Mouse (Mus musculus) liver, embryonic 13.5 days (tissue): ENCODE measurements around the gene Ctnna2. TPM values are rescaled to one million over a fixed set of nuclear protein-coding genes. Genes with fewer than 3 reads are reported as not detected.

Experiments
- ATAC-seq: fragments of 200-750 bp; cut with Nextera tagmentation; 2 replicates; pipeline ENCODE4 v1.8.0; 2017; ENCODE audit warnings: low read depth, mild to moderate bottlenecking, moderate number of reproducible peaks, moderate library complexity
- DNase-seq: peaks from one replicate; pipeline ENCODE4 v3.0.0; 2022
- H3K27ac ChIP-seq: fragments of 300-500 bp; sonication (generic); 2 replicates; pipeline ENCODE4 v1.5.1; 2015; ENCODE audit warnings: moderate library complexity, mild to moderate bottlenecking, inconsistent platforms
- H3K27me3 ChIP-seq: fragments of 300-500 bp; sonication (generic); 2 replicates; pipeline ENCODE4 v1.6.1; 2015; ENCODE audit warnings: mild to moderate bottlenecking, inconsistent platforms
- H3K36me3 ChIP-seq: fragments of 300-500 bp; sonication (generic); 2 replicates; pipeline ENCODE4 v1.6.1; 2015; ENCODE audit warnings: mild to moderate bottlenecking, inconsistent platforms
- H3K4me1 ChIP-seq: fragments of 300-500 bp; sonication (generic); replicated peaks from 2 replicates; pipeline ENCODE4 v1.6.1; 2015; ENCODE audit warnings: inconsistent platforms
- H3K4me2 ChIP-seq: fragments of 300-500 bp; sonication (generic); 2 replicates; pipeline ENCODE4 v1.6.1; 2015; ENCODE audit warnings: inconsistent platforms, mild to moderate bottlenecking, moderate library complexity
- H3K4me3 ChIP-seq: fragments of 300-500 bp; sonication (generic); replicated peaks from 2 replicates; pipeline ENCODE4 v1.5.1; 2015; ENCODE audit warnings: mild to moderate bottlenecking, inconsistent platforms
- H3K9ac ChIP-seq: fragments of 300-500 bp; sonication (generic); 2 replicates; pipeline ENCODE4 v1.6.1; 2015; ENCODE audit warnings: mild to moderate bottlenecking, inconsistent platforms
- H3K9me3 ChIP-seq: fragments of 300-500 bp; sonication (generic); replicated peaks from 2 replicates; pipeline ENCODE4 v1.6.1; 2016; ENCODE audit warnings: inconsistent platforms
- WGBS: fragments of 180-500 bp; shearing (Covaris S2); methylation state at CpG from one replicate; pipeline ENCODE4 v1.1.7; 2015; ENCODE audit not compliant: insufficient replicate concordance; 5-methylcytosine and 5-hydroxymethylcytosine counted together
- polyA plus RNA-seq: library from polyadenylated mRNA; unstranded; fragments of >200 nt; fragmentation: Nextera tagmentation; extraction: Ambion mirVana; gene quantifications from 2 replicates; pipeline ENCODE4 v1.2.1, GENCODE M21; 2015

Ctnna2 gene
- polyA plus RNA-seq, 1 experiment from 2014 or later: 0.30 TPM

DNA sequence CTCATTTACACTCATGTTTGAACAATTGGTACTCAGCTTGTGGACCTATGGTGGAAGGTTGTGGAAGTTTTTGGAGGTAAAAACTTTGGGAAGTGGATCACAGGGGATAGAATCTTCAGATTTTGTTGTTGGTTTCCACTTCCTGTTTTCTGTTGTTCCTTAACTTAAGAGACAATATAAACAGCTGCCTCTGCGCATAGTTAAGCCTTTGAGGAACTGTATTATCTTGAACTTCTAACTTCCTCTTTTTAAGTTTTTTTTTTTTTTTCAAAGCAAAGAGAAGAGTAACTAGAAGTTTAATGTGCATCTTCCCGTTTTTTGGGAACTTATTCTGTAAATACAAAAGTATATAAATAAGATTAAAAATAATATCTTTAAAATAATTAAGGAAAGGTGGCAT is 644.0 kb downstream of the Ctnna2 start:
- ATAC-seq: no peak
- no peak overlapping the region for H3K4me2 ChIP-seq
- no peak overlapping the region for H3K4me3 ChIP-seq
- no peak overlapping the region for H3K27ac ChIP-seq
- H3K4me1 ChIP-seq: no peaks in the 10 kb centered on the region
- 16% methylated on average over 2 of the region's 2 CpGs for WGBS
- H3K9ac ChIP-seq: no peak overlapping the region
- no peaks in the 10 kb centered on the region for H3K27me3 ChIP-seq
- no peaks in the 10 kb centered on the region for H3K9me3 ChIP-seq
- H3K36me3 ChIP-seq: no peaks in the 10 kb centered on the region
- no peak for DNase-seq

DNA sequence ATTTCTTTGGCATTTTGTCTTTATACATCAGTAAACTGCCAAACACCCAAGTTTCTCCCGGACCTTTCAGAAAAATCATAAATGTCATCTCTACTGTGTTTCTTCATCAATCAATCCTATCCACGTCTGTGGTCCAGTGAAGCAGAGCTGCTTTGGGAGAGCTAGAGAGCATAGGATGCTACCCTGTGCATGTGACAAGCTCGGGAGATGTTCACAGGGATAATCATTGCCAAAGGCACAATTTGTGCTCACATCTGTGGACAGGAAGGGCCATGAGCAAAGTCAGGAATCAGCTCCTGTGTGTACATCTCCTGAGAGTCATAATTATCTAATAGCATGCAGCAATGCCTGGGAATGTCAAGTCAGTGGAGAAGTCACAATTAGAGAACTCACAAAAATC is 654.8 kb downstream of the Ctnna2 start:
- WGBS: 60% methylated on average over 3 of the region's 3 CpGs
- ATAC-seq: no peak
- Histone ChIP-seq H3K9ac (no peak overlapping the region), H3K4me1 (no peaks in the 10 kb centered on the region), H3K9me3 (no peaks in the 10 kb centered on the region), H3K27ac (no peak overlapping the region), H3K4me3 (no peak overlapping the region), H3K36me3 (no peaks in the 10 kb centered on the region), H3K27me3 (no peaks in the 10 kb centered on the region), H3K4me2 (no peak overlapping the region)
- DNase-seq: no peak

DNA sequence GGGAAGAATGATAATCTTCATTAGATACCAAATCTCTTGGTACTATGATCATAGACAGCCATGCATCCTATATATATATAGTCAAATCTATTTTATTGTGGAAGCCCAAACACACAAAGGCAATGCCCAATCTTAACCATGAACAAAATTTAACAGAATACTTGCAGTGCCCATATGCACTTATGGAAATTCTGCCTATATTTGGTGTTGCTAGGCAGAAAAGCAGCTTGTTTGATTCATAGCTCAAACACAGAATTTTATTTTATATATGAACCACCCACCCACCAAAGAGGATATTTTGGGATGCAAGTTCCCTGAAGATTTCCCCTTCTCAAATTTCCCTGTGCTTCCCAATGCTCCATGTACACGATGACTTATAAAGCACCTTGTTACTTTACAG is 655.2 kb downstream of the Ctnna2 start:
- WGBS: 58% methylated on average over 1 of the region's 1 CpGs
- no peak overlapping the region for H3K9ac ChIP-seq
- no peak overlapping the region for H3K4me2 ChIP-seq
- DNase-seq (no peak), ATAC-seq (no peak)
- H3K36me3 ChIP-seq: no peaks in the 10 kb centered on the region
- H3K9me3 ChIP-seq: no peaks in the 10 kb centered on the region
- H3K4me3 ChIP-seq: no peak overlapping the region
- H3K27ac ChIP-seq: no peak overlapping the region
- no peaks in the 10 kb centered on the region for H3K4me1 ChIP-seq
- no peaks in the 10 kb centered on the region for H3K27me3 ChIP-seq

DNA sequence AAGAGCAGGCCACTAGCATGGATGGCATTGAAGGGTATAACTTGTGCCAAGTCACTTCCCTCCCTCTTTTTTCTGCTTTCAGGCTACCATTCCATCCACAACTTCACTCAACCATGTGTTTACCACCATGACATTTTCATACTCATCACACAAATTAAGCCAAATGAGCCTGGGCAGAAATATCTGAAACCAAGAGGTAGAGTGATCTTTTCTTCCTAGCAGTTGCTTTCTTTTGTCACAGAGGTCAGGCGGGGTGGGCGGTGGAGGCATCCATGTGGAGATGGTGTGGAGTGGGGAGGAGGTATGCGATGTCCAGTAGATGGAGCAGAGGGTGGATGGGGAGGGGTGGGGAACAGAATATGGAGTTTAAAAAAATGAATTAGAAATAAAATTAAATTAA is 672.7 kb downstream of the Ctnna2 start:
- no peaks in the 10 kb centered on the region for H3K27me3 ChIP-seq
- H3K4me2 ChIP-seq: no peak overlapping the region
- no peak overlapping the region for H3K9ac ChIP-seq
- no peaks in the 10 kb centered on the region for H3K4me1 ChIP-seq
- WGBS: 80% methylated on average over 3 of the region's 3 CpGs
- DNase-seq (no peak), ATAC-seq (no peak)
- no peaks in the 10 kb centered on the region for H3K36me3 ChIP-seq
- H3K27ac ChIP-seq: no peak overlapping the region
- H3K9me3 ChIP-seq: no peaks in the 10 kb centered on the region
- no peak overlapping the region for H3K4me3 ChIP-seq

DNA sequence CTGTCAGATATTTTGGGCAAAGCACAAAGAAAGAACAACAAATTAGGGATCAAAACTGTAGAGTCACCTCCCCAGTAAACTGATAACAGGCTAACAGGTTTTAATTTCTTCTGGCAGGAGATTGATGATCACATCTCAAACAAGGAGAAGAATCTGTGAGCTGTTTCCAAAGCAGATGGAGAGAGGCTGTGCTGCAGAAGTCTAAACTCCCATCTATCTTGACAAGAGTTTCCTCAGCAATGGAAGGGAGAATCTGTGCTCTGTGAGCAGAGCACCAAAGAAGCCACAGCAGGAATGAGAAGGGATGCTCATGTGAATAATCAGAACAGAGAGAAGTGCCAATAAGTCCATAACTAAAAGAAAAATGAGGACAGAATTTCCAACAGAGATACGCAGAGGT is 678.2 kb downstream of the Ctnna2 start:
- no peaks in the 10 kb centered on the region for H3K36me3 ChIP-seq
- 71% methylated on average over 1 of the region's 1 CpGs for WGBS

DNA sequence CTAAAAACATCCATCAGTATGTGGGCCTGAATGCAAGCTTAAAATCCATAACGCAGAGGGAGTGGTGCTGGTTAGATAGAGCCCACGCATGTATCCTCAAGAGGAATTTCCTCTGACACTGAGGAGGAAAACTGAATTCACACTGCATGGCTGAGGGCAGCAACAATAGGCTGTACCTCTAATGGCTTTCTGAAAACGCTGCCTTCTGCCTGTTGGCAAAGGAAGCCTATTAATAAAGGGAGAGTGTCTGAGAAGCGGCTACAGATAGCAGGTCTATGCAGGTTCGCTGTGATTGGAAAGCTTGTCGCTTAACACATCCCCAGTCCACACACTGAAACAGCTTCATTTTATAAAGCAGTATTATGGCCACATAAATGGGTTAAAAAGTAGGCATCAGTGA is 688.1 kb downstream of the Ctnna2 start:
- Histone ChIP-seq H3K27ac (no peak overlapping the region), H3K27me3 (no peaks in the 10 kb centered on the region), H3K4me2 (no peak overlapping the region), H3K4me3 (no peak overlapping the region), H3K9ac (no peak overlapping the region), H3K4me1 (no peaks in the 10 kb centered on the region), H3K36me3 (no peaks in the 10 kb centered on the region), H3K9me3 (no peaks in the 10 kb centered on the region)
- DNase-seq (no peak), ATAC-seq (no peak)
- WGBS: 59% methylated on average over 6 of the region's 6 CpGs

More for the DNA sequence above, 678.2 kb downstream of the Ctnna2 start:
- Histone ChIP-seq H3K4me2 (no peak overlapping the region), H3K27ac (no peak overlapping the region), H3K9ac (no peak overlapping the region), H3K9me3 (no peaks in the 10 kb centered on the region), H3K27me3 (no peaks in the 10 kb centered on the region), H3K4me3 (no peak overlapping the region), H3K4me1 (no peaks in the 10 kb centered on the region)
- ATAC-seq (no peak), DNase-seq (no peak)

DNA sequence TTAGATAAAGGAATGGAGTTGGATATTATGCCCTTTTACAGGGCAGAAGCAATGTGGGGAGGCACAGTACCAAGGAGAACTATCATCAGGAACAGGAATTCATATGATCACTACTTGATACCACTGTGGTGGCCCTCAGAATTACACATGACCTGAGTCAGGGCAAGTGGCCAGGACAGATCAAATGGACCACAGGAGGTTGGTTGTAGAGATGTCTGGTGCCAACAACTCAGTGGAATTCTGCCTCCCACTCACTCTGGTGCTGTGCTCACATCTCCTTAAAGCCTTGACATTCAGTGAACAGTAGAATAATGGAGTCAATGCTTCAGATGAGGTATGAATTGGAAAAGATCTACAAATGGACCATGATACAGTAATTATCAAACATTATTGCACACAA is 691.1 kb downstream of the Ctnna2 start:
- H3K9ac ChIP-seq: no peak overlapping the region
- H3K4me2 ChIP-seq: no peak overlapping the region
- no peak overlapping the region for H3K27ac ChIP-seq
- no peaks in the 10 kb centered on the region for H3K27me3 ChIP-seq
- H3K9me3 ChIP-seq: no peaks in the 10 kb centered on the region
- DNase-seq (no peak), ATAC-seq (no peak)
- H3K4me3 ChIP-seq: no peak overlapping the region
- no peaks in the 10 kb centered on the region for H3K4me1 ChIP-seq
- H3K36me3 ChIP-seq: no peaks in the 10 kb centered on the region

DNA sequence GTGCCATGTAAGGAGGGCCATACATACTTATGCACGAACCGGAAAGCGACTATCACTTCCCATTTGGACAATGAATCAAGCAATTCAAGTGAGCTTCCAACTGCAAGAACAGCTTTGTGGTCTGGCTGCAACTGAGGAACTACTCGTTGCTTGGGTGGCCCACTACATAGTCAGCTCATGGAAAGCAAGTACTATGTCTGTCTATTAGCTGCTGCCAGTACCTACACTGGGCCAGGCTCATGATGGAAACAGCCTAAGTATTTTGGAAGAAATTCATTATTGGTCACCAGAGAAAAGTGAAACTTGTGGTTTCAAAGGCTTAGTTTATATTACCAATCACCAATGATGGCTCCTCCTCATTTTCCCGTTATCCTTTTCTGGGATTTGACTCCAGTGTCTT is 693.2 kb downstream of the Ctnna2 start:
- Histone ChIP-seq H3K4me1 (no peaks in the 10 kb centered on the region), H3K4me2 (no peak overlapping the region), H3K9ac (no peak overlapping the region), H3K9me3 (no peaks in the 10 kb centered on the region), H3K27me3 (no peaks in the 10 kb centered on the region), H3K4me3 (no peak overlapping the region), H3K27ac (no peak overlapping the region), H3K36me3 (no peaks in the 10 kb centered on the region)
- WGBS: 73% methylated on average over 5 of the region's 5 CpGs
- DNase-seq (no peak), ATAC-seq (no peak)

DNA sequence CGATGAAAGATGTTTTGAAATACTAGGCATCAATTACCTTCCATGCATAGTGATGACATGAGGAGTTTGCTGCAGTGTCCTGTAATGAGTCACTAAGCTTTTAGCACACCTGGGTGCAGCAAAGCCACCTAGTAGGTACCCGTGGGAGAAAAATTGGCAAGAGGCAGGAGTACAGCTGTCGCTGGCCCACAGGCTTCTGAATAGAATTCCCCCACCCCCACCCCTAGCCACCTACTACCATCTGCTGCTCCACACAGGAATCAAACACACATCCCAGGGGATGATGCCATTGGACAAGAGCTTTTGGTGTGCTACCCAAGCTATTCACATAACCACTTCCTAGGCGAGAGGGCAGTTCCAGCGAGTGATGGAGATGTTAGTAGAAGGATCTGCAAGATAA is 700.7 kb downstream of the Ctnna2 start:
- 76% methylated on average over 5 of the region's 5 CpGs for WGBS
- DNase-seq (no peak), ATAC-seq (no peak)
- no peaks in the 10 kb centered on the region for H3K36me3 ChIP-seq
- H3K4me1 ChIP-seq: no peaks in the 10 kb centered on the region
- no peak overlapping the region for H3K9ac ChIP-seq
- H3K27me3 ChIP-seq: no peaks in the 10 kb centered on the region
- H3K4me3 ChIP-seq: no peak overlapping the region
- no peaks in the 10 kb centered on the region for H3K9me3 ChIP-seq
- H3K27ac ChIP-seq: no peak overlapping the region
- H3K4me2 ChIP-seq: no peak overlapping the region

DNA sequence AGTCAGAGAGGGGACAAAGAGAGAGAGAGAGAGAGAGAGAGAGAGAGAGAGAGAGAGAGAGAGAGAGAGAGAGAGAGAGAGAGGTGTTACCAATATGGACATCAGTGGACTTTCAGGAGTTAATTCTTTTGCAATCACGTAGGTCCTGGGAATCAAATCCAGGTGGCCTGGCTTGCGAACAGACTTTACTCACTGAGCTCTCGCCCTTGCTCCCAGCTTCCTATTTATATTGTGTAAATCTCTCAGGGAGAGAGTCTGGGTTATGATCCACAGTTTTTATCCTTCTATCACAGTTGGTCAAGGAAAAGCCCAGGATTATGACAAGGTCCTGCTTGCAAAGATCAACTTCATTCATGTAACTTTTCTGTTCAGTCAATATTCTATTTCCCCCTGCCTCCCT is 714.3 kb downstream of the Ctnna2 start:
- H3K36me3 ChIP-seq: no peaks in the 10 kb centered on the region
- no peaks in the 10 kb centered on the region for H3K9me3 ChIP-seq
- H3K27me3 ChIP-seq: no peaks in the 10 kb centered on the region
- ATAC-seq (no peak), DNase-seq (no peak)
- no peak overlapping the region for H3K4me2 ChIP-seq
- no peaks in the 10 kb centered on the region for H3K4me1 ChIP-seq
- no peak overlapping the region for H3K4me3 ChIP-seq
- H3K27ac ChIP-seq: no peak overlapping the region
- WGBS: 59% methylated on average over 3 of the region's 3 CpGs
- no peak overlapping the region for H3K9ac ChIP-seq

DNA sequence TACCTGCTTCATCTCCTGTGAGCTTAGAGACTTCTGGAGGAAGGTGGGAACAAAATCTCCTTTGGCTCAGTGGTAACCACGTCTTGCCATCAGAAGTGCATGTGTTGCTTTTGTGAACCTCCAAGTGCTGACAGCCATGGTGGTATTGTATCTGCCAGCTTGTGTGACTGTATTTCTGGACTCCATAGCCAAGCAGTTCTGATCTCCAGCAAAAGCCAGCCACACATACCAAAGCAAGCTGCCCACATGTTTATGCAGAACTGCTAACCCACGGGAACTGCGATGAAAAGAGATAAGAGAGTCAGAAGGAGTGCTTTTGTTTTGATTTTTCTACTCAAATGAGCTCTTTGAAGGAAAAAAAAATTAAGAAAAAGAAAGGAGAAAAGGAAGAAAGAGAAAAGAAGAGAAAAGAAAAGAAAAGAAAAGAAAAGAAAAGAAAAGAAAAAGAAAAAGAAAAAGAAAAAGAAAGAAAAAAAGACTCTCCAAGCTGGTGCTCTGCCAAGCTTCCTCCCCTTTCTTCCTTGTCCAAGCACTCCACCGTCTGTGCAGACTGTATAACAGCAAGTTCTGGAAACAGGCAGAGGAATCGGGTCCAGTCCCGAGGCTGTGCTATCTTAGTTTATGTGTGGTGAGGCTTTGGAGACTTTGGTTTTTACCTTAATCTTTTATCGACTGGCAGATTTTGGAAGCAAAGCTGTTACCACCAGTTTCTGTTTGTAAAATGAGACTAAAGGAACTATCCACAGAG is 722.0 kb downstream of the Ctnna2 start:
- 45% methylated on average over 7 of the region's 7 CpGs for WGBS
- no peaks in the 10 kb centered on the region for H3K4me1 ChIP-seq
- no peak overlapping the region for H3K27ac ChIP-seq
- H3K27me3 ChIP-seq: no peaks in the 10 kb centered on the region
- H3K9ac ChIP-seq: no peak overlapping the region
- DNase-seq (no peak), ATAC-seq (no peak)
- no peaks in the 10 kb centered on the region for H3K9me3 ChIP-seq
- H3K4me3 ChIP-seq: no peak overlapping the region
- no peak overlapping the region for H3K4me2 ChIP-seq
- H3K36me3 ChIP-seq: no peaks in the 10 kb centered on the region

DNA sequence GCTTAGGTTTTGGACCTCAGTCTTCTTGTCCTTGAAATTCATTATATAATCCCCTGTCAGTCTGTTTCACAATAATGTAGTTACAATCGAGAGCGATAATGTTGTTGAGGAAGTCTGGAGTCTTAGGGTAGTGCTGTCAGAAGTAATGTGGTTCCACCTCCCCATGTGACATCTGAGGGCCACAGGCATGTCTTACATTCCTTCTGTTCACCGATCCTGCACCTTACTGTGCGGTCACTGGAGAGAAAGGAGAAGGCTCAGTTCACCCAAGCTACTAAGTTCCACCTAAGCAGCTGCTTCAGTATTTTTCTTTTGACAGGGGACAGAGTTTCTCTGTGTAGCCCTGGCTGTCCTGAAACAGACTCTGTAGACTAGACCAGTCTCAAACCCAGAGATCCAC is 723.2 kb downstream of the Ctnna2 start:
- H3K27ac ChIP-seq: no peak overlapping the region
- no peak overlapping the region for H3K4me3 ChIP-seq
- H3K4me2 ChIP-seq: no peak overlapping the region
- H3K27me3 ChIP-seq: no peaks in the 10 kb centered on the region
- ATAC-seq (no peak), DNase-seq (no peak)
- WGBS: 70% methylated on average over 4 of the region's 4 CpGs
- no peaks in the 10 kb centered on the region for H3K36me3 ChIP-seq
- no peak overlapping the region for H3K9ac ChIP-seq
- H3K9me3 ChIP-seq: no peaks in the 10 kb centered on the region
- H3K4me1 ChIP-seq: no peaks in the 10 kb centered on the region
